Mouse (Mus musculus): ENCODE measurements around the gene Ang4. TPM values are rescaled to one million over a fixed set of nuclear protein-coding genes. Genes with fewer than 3 reads are reported as not detected.

The Ang4 gene
- total RNA-seq, 1 experiment from 2014 or later: not detected

Other genes starting within 250 kb of the Ang4 start
- not detected in 2 replicates for gene Gm5622, start 220.8 kb downstream of the Ang4 start, total RNA-seq (2017)
- not detected in 2 replicates for gene Gm17175, start 199.5 kb downstream of the Ang4 start, total RNA-seq (2017)
- not detected in 2 replicates for gene Gm17174, start 181.5 kb downstream of the Ang4 start, total RNA-seq (2017)
- gene Gm17078, start 162.3 kb downstream of the Ang4 start, total RNA-seq (2017): not detected in 2 replicates
- not detected in 2 replicates for gene Gm4181, start 137.9 kb downstream of the Ang4 start, total RNA-seq (2017)
- gene Gm17079, start 78.1 kb downstream of the Ang4 start, total RNA-seq (2017): not detected in 2 replicates
- not detected in 2 replicates for gene Gm5800, start 56.4 kb downstream of the Ang4 start, total RNA-seq (2017)
- not detected in 2 replicates for gene AY358078, start 26.5 kb upstream of the Ang4 start, total RNA-seq (2017)
- gene Ear6, start 80.1 kb upstream of the Ang4 start, total RNA-seq (2017): 3.5 and 20.1 TPM in 2 replicates
- gene Mettl17, start 111.3 kb upstream of the Ang4 start, total RNA-seq (2017): 16.8 and 25.1 TPM in 2 replicates
- gene Slc39a2, start 119.3 kb upstream of the Ang4 start, total RNA-seq (2017): not detected in 2 replicates
- 4.1 and 8.0 TPM in 2 replicates for gene Ndrg2, start 140.6 kb upstream of the Ang4 start, total RNA-seq (2017)
- not detected in 2 replicates for gene Tppp2, start 144.8 kb upstream of the Ang4 start, total RNA-seq (2017)
- gene Rnase13, start 149.2 kb upstream of the Ang4 start, total RNA-seq (2017): not detected in 2 replicates
- 28.4 and 44.7 TPM in 2 replicates for gene Arhgef40, start 211.1 kb upstream of the Ang4 start, total RNA-seq (2017)
- not detected in 2 replicates for gene Tmem253, start 242.1 kb upstream of the Ang4 start, total RNA-seq (2017)
- 15.8 TPM in 2 replicates for gene Zfp219, start 247.1 kb upstream of the Ang4 start, total RNA-seq (2017)

All from hematopoietic stem cell, adult 5-6 weeks (primary cell).